Mouse (Mus musculus): Measurements from ENCODE around the gene Zfp46. TPM values are rescaled to one million over a fixed set of nuclear protein-coding genes. Genes with fewer than 3 reads are reported as not detected.

Zfp46 gene
- 4.1 and 6.0 TPM in 2 replicates for polyA plus RNA-seq (2012; ENCODE audit: low replicate concordance)

GRCm38 (mm10) chr4:136284455-136284854 is at the start of gene Zfp46:
Zfp46 (plus strand) TSS chr4:136284683.

GRCm38 (mm10) chr4:136247729-136248463 is 36.6 kb upstream of the Zfp46 start, which contains the start of gene Tcea3:
Tcea3 (plus strand) TSS chr4:136247729.

GRCm38 (mm10) chr4:136310229-136311041 is 26.0 kb downstream of the Zfp46 start, which contains the start of gene Hnrnpr:
Hnrnpr (plus strand) TSS chr4:136310942.

Other genes starting within 250 kb of the Zfp46 start
- gene Rpl11, start 231.3 kb upstream of the Zfp46 start, polyA plus RNA-seq (2012; ENCODE audit: low replicate concordance): 692 and 1,423 TPM in 2 replicates
- gene Id3, start 141.2 kb upstream of the Zfp46 start, polyA plus RNA-seq (2012; ENCODE audit: low replicate concordance): 15.8 and 17.4 TPM in 2 replicates
- 235 and 238 TPM in 2 replicates for gene E2f2, start 112.3 kb upstream of the Zfp46 start, polyA plus RNA-seq (2012; ENCODE audit: low replicate concordance)
- gene Asap3, start 78.3 kb upstream of the Zfp46 start, polyA plus RNA-seq (2012; ENCODE audit: low replicate concordance): 0.20 and 0.22 TPM in 2 replicates
- gene Tcea3, start 37.0 kb upstream of the Zfp46 start, polyA plus RNA-seq (2012; ENCODE audit: low replicate concordance): not detected in 2 replicates
- gene Hnrnpr, start 26.3 kb downstream of the Zfp46 start, polyA plus RNA-seq (2012; ENCODE audit: low replicate concordance): 33.1 and 59.1 TPM in 2 replicates
- gene Htr1d, start 138.8 kb downstream of the Zfp46 start, polyA plus RNA-seq (2012; ENCODE audit: low replicate concordance): not detected in 2 replicates
- gene 6030445D17Rik, start 177.6 kb downstream of the Zfp46 start, polyA plus RNA-seq (2012; ENCODE audit: low replicate concordance): 0.23 TPM in 1 of 2 replicates, not detected in the other
- gene Luzp1, start 185.1 kb downstream of the Zfp46 start, polyA plus RNA-seq (2012; ENCODE audit: low replicate concordance): 0.73 and 4.5 TPM in 2 replicates